Mouse (Mus musculus) liver, postnatal 0 days (tissue): ENCODE measurements around the gene Gca. TPM values are rescaled to one million over a fixed set of nuclear protein-coding genes. Genes with fewer than 3 reads are reported as not detected.
"Not testable (repeated sequence)": the region's sequence is repeated elsewhere in the genome, so short reads cannot be mapped to it uniquely, and the experiment has no call there.

ENCODE experiments used
- ATAC-seq: fragments of 200-750 bp; cut with Nextera tagmentation; 2 replicates; pipeline ENCODE4 v1.8.0; 2017; ENCODE audit warnings: mild to moderate bottlenecking, moderate library complexity
- DNase-seq: peaks from one replicate; pipeline ENCODE4 v3.0.0-alpha.2; 2016
- H3K27ac ChIP-seq: fragments of 300-500 bp; sonication (generic); 2 replicates; pipeline ENCODE4 v1.5.1; 2014; ENCODE audit warnings: antibody characterized with exemption, moderate library complexity, mild to moderate bottlenecking, low read depth
- H3K27me3 ChIP-seq: fragments of 300-500 bp; sonication (generic); 2 replicates; pipeline ENCODE4 v1.6.1; 2014; ENCODE audit warnings: low read length, control low read depth, mixed read lengths; ENCODE audit not compliant: insufficient read depth
- H3K36me3 ChIP-seq: fragments of 300-500 bp; sonication (generic); replicated peaks from 2 replicates; pipeline ENCODE4 v1.6.1; 2014; ENCODE audit warnings: mild to moderate bottlenecking, control low read depth, low read length, moderate library complexity, mixed read lengths; ENCODE audit not compliant: insufficient read depth
- H3K4me1 ChIP-seq: fragments of 300-500 bp; sonication (generic); 2 replicates; pipeline ENCODE4 v1.6.1; 2014; ENCODE audit warnings: antibody characterized with exemption, mild to moderate bottlenecking, control low read depth; ENCODE audit not compliant: insufficient read depth
- H3K4me2 ChIP-seq: fragments of 300-500 bp; sonication (generic); 2 replicates; pipeline ENCODE4 v1.6.1; 2014; ENCODE audit warnings: low read depth, mild to moderate bottlenecking, low read length, moderate library complexity, mixed read lengths
- H3K4me3 ChIP-seq: fragments of 300-500 bp; sonication (generic); 2 replicates; pipeline ENCODE4 v1.5.1; 2014; ENCODE audit warnings: low read depth, low read length
- H3K9ac ChIP-seq: fragments of 300-500 bp; sonication (generic); replicated peaks from 2 replicates; pipeline ENCODE4 v1.6.1; 2014; ENCODE audit warnings: mild to moderate bottlenecking, moderate library complexity
- H3K9me3 ChIP-seq: fragments of 300-500 bp; sonication (generic); 2 replicates; pipeline ENCODE4 v1.6.1; 2016; ENCODE audit warnings: mild to moderate bottlenecking, control low read depth, low read length, mixed read lengths
- CTCF ChIP-seq: sonication (generic); IDR thresholded peaks from 2 replicates; pipeline ENCODE4 v1.5.1; 2016; ENCODE audit warnings: antibody characterized with exemption, low read depth
- EP300 ChIP-seq: IDR thresholded peaks from 2 replicates; pipeline ENCODE4 v1.6.1; 2016; ENCODE audit warnings: antibody characterized with exemption, low read depth, mild to moderate bottlenecking
- WGBS: fragments of 180-500 bp; shearing (Covaris S2); extraction: QIAGEN DNeasy Blood & Tissue Kit; methylation state at CpG from one replicate; pipeline ENCODE4 v1.1.7; 2014; ENCODE audit not compliant: insufficient replicate concordance; 5-methylcytosine and 5-hydroxymethylcytosine counted together
- polyA plus RNA-seq: library from polyadenylated mRNA; unstranded; fragments of >200 nt; fragmentation: Nextera tagmentation; extraction: Ambion mirVana; gene quantifications from 2 replicates; pipeline ENCODE4 v1.2.1, GENCODE M21; 2015

The Gca gene
- polyA plus RNA-seq, 1 experiment from 2014 or later: 5.1 TPM

DNA sequence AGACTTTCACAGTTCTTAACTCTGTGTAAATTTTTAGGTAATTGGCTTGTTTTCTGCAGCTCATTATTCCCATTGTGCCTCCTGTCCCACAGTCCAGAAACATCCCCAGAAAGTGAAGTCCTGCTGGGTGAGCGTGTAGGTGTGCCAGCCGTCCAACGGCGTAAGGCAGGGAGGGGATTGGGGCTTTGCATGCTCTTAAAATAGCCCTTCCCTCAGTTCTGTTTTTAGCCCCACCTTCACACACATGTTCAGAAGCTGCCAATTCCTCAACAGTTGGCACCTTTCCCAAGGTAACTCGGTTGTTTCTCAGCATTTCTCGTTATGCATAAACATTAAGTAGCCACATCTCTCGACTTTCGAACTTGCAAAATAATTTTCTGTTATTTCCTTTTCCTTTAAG is 17.6 kb downstream of the Gca start:
- Histone ChIP-seq H3K9ac (no peak overlapping the region), H3K27ac (no peak overlapping the region), H3K4me1 (no peaks in the 10 kb centered on the region), H3K9me3 (no peaks in the 10 kb centered on the region), H3K27me3 (no peaks in the 10 kb centered on the region), H3K36me3 (no peaks in the 10 kb centered on the region), H3K4me3 (no peak overlapping the region), H3K4me2 (no peak overlapping the region)
- DNase-seq (no peak), ATAC-seq (no peak)
- WGBS: 71% methylated on average over 8 of the region's 8 CpGs
- TF ChIP-seq CTCF: no peak
- TF ChIP-seq EP300: no peak

DNA sequence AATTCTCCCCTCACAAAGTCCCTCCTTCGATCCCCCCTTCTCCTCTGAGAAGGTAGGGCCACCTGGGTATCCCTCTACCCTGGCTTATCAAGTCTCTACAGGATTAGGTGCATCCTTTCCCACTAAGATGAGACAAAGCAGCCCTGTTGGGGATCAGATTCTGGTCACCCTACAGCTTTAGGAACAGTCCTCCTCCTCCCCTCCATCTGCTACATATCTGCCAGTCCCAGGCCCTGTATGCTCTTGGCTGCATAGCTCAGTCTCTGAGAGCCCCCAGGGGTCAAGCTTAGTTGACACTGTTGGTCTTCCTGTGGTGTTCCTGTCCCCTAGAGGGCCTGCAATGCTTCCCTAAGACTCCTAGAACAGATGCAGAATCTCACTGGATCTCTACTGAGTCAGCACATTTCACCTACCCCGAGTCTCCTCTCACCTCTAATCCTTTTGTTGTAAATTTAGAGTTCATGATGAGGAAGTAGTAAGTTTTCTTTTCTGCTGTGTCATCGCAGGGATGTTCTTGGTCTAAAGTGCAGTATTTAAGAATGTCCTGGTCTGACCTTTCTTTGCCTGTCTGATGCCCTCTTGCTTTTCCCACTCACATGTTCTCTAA is 21.0 kb downstream of the Gca start:
- H3K9me3 ChIP-seq: no peaks in the 10 kb centered on the region
- 51% methylated on average over 3 of the region's 3 CpGs for WGBS
- H3K4me3 ChIP-seq: no peak overlapping the region
- H3K4me2 ChIP-seq: no peak overlapping the region
- TF ChIP-seq CTCF: no peak
- TF ChIP-seq EP300: no peak
- no peak for DNase-seq
- H3K36me3 ChIP-seq: peaks cover 3% of the 10 kb centered on the region; the same call in 1 of the 2 replicates
- H3K4me1 ChIP-seq: no peaks in the 10 kb centered on the region
- no peak overlapping the region for H3K27ac ChIP-seq
- no peak overlapping the region for H3K9ac ChIP-seq
- no peaks in the 10 kb centered on the region for H3K27me3 ChIP-seq
- ATAC-seq: peak; percentile 13; the same call in 1 of the 2 replicates

DNA sequence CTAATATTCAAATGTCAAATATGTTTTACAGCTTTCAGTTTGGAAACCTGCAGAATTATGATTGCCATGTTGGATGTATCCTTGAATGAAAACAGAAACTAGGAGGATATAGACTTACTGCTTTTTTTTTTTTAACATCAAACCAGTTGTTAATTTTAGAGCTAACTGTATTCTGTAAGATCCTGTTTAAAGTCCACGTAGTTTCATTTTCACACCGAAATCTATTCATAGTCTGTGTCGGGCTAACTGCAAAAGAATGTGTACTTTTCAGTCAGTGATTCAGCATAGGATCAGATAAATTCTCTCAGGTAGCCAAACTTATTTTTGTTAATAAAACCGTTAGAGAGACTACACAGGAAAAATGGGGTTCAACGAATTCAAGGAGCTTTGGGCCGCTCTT is 21.8 kb downstream of the Gca start:
- WGBS: 73% methylated on average over 6 of the region's 6 CpGs
- Histone ChIP-seq H3K4me1 (no peaks in the 10 kb centered on the region), H3K9me3 (no peaks in the 10 kb centered on the region), H3K4me2 (no peak overlapping the region), H3K4me3 (no peak overlapping the region), H3K9ac (no peak overlapping the region), H3K27ac (no peak overlapping the region), H3K36me3 (peaks cover 3% of the 10 kb centered on the region; the same call in 1 of the 2 replicates), H3K27me3 (no peaks in the 10 kb centered on the region)
- DNase-seq (no peak), ATAC-seq (no peak)
- TF ChIP-seq CTCF: no peak
- TF ChIP-seq EP300: no peak

DNA sequence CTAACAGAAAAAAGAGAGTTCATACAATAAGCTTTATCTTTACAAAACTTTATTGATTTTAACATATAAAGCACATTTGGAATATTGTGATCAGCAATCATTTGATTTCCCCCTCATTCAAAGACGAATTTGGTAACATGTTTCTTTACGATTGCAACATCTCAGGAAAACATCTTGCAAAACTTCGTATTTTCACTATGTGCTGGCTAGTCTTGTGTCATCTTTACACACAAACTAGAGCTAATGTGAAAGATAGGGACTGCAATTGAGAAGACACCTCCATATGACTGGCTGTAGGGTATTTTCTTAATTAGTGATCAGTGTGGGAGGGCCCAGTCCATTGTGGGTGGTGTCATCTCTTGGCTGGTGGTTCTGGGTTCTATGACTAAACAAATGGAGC is 42.2 kb downstream of the Gca start:
- no peak overlapping the region for H3K4me2 ChIP-seq
- H3K27ac ChIP-seq: no peak overlapping the region
- 54% methylated on average over 3 of the region's 3 CpGs for WGBS
- H3K4me3 ChIP-seq: no peak overlapping the region
- ATAC-seq: 0 out of 2 replicates have a peak, but pooled peaks have one; percentile 21
- DNase-seq: no peak
- no peaks in the 10 kb centered on the region for H3K36me3 ChIP-seq
- H3K27me3 ChIP-seq: no peaks in the 10 kb centered on the region
- H3K9me3 ChIP-seq: no peaks in the 10 kb centered on the region
- H3K4me1 ChIP-seq: no peaks in the 10 kb centered on the region
- H3K9ac ChIP-seq: no peak overlapping the region
- TF ChIP-seq EP300 (no peak), CTCF (no peak)

DNA sequence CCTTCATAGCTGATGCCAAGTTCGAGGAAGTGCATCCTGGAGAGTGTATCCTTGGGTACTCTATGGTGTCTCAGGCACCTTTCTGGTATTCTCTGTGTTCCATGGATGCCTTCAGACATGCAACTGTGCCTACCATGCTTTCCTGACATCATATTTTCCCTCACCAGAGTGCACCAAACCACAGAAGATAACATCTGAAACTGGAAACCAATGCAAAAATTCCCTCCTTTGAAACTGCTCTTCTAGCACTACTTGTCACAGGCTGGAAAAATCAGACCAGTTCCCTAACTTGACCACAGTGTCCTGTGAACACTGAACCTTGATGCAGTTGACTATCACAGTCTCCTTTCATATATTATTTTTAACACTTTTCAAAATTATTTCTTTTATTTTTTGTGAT is 45.5 kb downstream of the Gca start:
- no peak overlapping the region for H3K4me3 ChIP-seq
- TF ChIP-seq EP300 (no peak), CTCF (no peak)
- H3K4me1 ChIP-seq: no peaks in the 10 kb centered on the region
- no peak for ATAC-seq
- no peaks in the 10 kb centered on the region for H3K27me3 ChIP-seq
- no peak overlapping the region for H3K27ac ChIP-seq
- no peak overlapping the region for H3K9ac ChIP-seq
- no peaks in the 10 kb centered on the region for H3K9me3 ChIP-seq
- 72% methylated on average over 1 of the region's 1 CpGs for WGBS
- no peak overlapping the region for H3K4me2 ChIP-seq
- no peak for DNase-seq
- no peaks in the 10 kb centered on the region for H3K36me3 ChIP-seq

DNA sequence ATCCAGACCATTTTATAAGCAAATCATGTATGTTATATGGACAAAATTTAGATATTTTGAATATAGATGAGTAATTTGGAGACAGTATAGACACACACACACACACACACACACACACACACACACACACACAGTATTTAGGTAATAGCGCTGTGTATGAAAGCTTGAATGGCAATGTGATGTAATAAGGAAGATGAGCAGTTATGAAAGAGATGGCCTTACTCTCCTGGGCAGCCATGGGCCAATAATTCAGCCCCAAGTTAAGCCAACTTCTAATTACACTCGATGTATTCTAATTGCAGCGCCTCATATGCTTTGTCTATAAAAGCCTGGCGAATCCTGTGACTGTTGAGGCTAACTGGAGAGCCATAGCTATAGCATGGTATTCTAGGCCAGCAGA is 50.3 kb downstream of the Gca start:
- not testable (repeated sequence) for H3K4me2 ChIP-seq, H3K4me3 ChIP-seq, H3K27me3 ChIP-seq, H3K9ac ChIP-seq, H3K9me3 ChIP-seq, H3K4me1 ChIP-seq, H3K36me3 ChIP-seq, DNase-seq, H3K27ac ChIP-seq, ATAC-seq
- WGBS: 83% methylated on average over 4 of the region's 4 CpGs

DNA sequence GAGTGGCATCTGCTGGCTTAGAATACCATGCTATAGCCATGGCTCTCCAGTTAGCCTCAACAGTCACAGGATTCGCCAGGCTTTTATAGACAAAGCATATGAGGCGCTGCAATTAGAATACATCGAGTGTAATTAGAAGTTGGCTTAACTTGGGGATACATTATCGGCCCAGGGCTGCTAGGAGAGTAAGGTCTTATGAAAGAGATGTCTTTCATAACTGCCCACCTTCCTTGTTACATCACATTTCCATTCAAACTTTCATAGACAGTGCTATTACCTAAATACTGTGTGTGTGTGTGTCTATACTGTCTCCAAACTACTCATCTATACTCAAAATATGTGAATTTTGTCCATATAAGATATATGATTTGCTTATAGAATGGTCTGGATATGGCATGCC is 51.2 kb downstream of the Gca start:
- no peak overlapping the region for H3K4me3 ChIP-seq
- H3K36me3 ChIP-seq: no peaks in the 10 kb centered on the region
- H3K4me2 ChIP-seq: no peak overlapping the region
- no peak overlapping the region for H3K9ac ChIP-seq
- no peak overlapping the region for H3K27ac ChIP-seq
- no peak for ATAC-seq
- TF ChIP-seq EP300 (no peak), CTCF (no peak)
- 64% methylated on average over 4 of the region's 4 CpGs for WGBS
- no peaks in the 10 kb centered on the region for H3K4me1 ChIP-seq
- H3K27me3 ChIP-seq: no peaks in the 10 kb centered on the region
- DNase-seq: no peak
- no peaks in the 10 kb centered on the region for H3K9me3 ChIP-seq
